Mouse (Mus musculus) natural killer cell, adult 2 months (primary cell): ENCODE results near the gene Pdzk1ip1.

Experiments
- DNase-seq, 2 experiments: peaks; one replicate each; pipeline ENCODE4 v3.0.0; 2022; ENCODE audit warnings: low spot score in 2 of 2

Pdzk1ip1 gene

GRCm38 (mm10) chr4:115088611-115089338 is at the start of gene Pdzk1ip1:
Gene Pdzk1ip1 (plus strand): TSS chr4:115088708.
- no peak for DNase-seq

- DNase-seq: no peak
Observed at GRCm38 (mm10) chr4:115045621-115046020, 42.9 kb upstream of the Pdzk1ip1 start.

GRCm38 (mm10) chr4:115047750-115048149 is 40.8 kb upstream of the Pdzk1ip1 start:
- DNase-seq: peak; percentile 47 to 61

- DNase-seq: no peak
Observed at GRCm38 (mm10) chr4:115048190-115048589, 40.3 kb upstream of the Pdzk1ip1 start.

GRCm38 (mm10) chr4:115051245-115051644 is 37.3 kb upstream of the Pdzk1ip1 start:
- no peak for DNase-seq

GRCm38 (mm10) chr4:115052343-115053005 is 36.0 kb upstream of the Pdzk1ip1 start:
- DNase-seq: peak; percentile 26 to 46

GRCm38 (mm10) chr4:115055044-115055443 is 33.5 kb upstream of the Pdzk1ip1 start:
- no peak for DNase-seq

GRCm38 (mm10) chr4:115055691-115056090 is 32.8 kb upstream of the Pdzk1ip1 start:
- DNase-seq: no peak

GRCm38 (mm10) chr4:115056371-115056920 is 32.1 kb upstream of the Pdzk1ip1 start, which contains the start of gene Tal1:
Gene Tal1 (plus strand): TSS chr4:115056426.
- no peak for DNase-seq

- peak; percentile 53 to 57 for DNase-seq
Observed at GRCm38 (mm10) chr4:115056921-115057673, 31.4 kb upstream of the Pdzk1ip1 start.

- DNase-seq: no peak
Observed at GRCm38 (mm10) chr4:115057674-115058316, 30.7 kb upstream of the Pdzk1ip1 start.

GRCm38 (mm10) chr4:115058317-115058761 is 30.2 kb upstream of the Pdzk1ip1 start:
- DNase-seq: no peak

GRCm38 (mm10) chr4:115058871-115059590 is 29.5 kb upstream of the Pdzk1ip1 start:
- no peak for DNase-seq

GRCm38 (mm10) chr4:115059871-115060270 is 28.6 kb upstream of the Pdzk1ip1 start:
- DNase-seq: no peak

GRCm38 (mm10) chr4:115060753-115061152 is 27.8 kb upstream of the Pdzk1ip1 start:
- no peak for DNase-seq

- DNase-seq: no peak
Observed at GRCm38 (mm10) chr4:115062540-115062874, 26.0 kb upstream of the Pdzk1ip1 start.

- DNase-seq: no peak
Observed at GRCm38 (mm10) chr4:115062875-115063517, 25.5 kb upstream of the Pdzk1ip1 start.

- DNase-seq: no peak
Observed at GRCm38 (mm10) chr4:115063518-115064239, 24.8 kb upstream of the Pdzk1ip1 start.

- DNase-seq: no peak
Observed at GRCm38 (mm10) chr4:115071668-115072067, 16.8 kb upstream of the Pdzk1ip1 start.

GRCm38 (mm10) chr4:115074789-115075188 is 13.7 kb upstream of the Pdzk1ip1 start:
- DNase-seq: no peak
